Mouse (Mus musculus): ENCODE data around the gene Stap2. TPM values are rescaled to one million over a fixed set of nuclear protein-coding genes. Genes with fewer than 3 reads are reported as not detected.

Gene Stap2
- polyA plus RNA-seq, 1 experiment from 2014 or later, result 8.8 TPM

DNA sequence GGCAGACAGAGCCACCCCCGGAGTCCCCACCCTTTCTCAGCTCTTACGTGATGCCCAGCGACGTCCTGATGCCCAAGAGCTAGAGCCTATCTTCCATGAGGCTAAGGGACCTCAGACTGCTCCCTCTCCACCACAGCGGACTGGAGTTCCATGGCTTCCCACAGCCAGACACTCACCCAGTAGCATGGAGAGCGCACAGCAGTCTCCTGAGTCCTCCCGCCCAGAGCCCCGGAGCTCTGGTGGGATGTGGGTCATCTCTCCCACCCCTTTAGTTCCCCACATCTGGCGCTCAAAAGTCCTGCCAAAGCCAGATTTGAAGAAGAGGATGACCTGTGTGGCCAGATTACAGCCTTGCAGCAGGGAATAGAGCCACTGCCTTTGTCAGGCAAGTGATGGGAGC, 54.8 kb downstream of the Stap2 start:
- no peak overlapping the region for H3K4me3 ChIP-seq
- H3K9me3 ChIP-seq, result no peaks in the 10 kb centered on the region
- 79% methylated on average over 9 of the region's 9 CpGs for WGBS
- peaks cover 4% of the 10 kb centered on the region for H3K4me1 ChIP-seq
- H3K27ac ChIP-seq (replicated peaks), result no peak overlapping the region
- no peaks in the 10 kb centered on the region for H3K36me3 ChIP-seq (replicated peaks)
- peaks cover 24% of the 10 kb centered on the region for H3K27me3 ChIP-seq (replicated peaks; ENCODE audit: low read depth, poor library complexity, severe bottlenecking)
- no peak for DNase-seq (ENCODE audit: low spot score)

DNA sequence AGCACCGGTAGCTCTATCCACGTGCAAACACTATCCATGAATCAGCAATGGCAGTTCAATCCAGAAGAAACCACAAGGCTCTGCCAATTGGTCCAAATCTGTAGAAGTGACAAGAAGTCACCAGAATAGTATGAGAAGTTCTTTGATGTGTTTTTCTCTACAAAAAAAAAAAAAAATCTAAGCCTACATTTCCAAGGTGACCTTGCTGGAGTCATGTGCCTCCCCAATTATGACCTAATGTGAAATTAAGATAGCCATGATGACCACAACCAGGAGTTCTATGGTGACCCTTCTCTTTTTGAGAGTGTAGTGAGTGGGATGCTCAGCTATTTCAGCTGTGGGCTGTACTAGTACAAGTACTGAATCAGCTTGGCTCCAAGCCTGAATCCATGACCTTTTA, 56.0 kb downstream of the Stap2 start, which contains the start of gene Zfp119b:
TSS of gene Zfp119b (minus strand) at position 101 of the 400 bp plus-strand sequence.
- no peak within 1 kb of the TSS for H3K27ac ChIP-seq (replicated peaks)
- H3K4me3 ChIP-seq, result no peak within 1 kb of the TSS
- WGBS, result 91% methylated on average over 2 of the region's 2 CpGs
- H3K36me3 ChIP-seq (replicated peaks), result no peaks in the 10 kb centered on the region
- no peaks in the 10 kb centered on the region for H3K9me3 ChIP-seq
- H3K4me1 ChIP-seq, result peaks cover 8% of the 10 kb centered on the region
- H3K27me3 ChIP-seq (replicated peaks; ENCODE audit: low read depth, poor library complexity, severe bottlenecking), result peaks cover 12% of the 10 kb centered on the region
- no peak for DNase-seq (ENCODE audit: low spot score)

DNA sequence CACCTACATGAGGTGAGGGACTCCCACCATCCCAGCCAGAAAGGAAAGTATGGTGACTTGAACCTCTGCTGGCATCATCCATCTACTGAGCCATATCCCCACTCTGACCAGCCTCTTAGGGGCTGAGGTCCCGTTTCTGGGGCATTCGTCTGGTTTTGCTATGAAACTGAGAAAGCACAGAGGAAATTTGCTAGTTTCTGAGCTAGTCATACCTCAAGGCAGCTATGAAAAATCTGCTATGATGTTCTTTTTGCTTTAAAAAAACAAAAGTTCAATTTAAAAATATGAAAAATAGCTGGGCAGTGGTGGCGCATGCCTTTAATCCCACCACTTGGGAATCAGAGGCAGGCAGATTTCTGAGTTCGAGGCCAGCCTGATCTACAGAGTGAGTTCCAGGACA, 56.7 kb downstream of the Stap2 start:
- Histone ChIP-seq H3K27me3 (replicated peaks; ENCODE audit: low read depth, poor library complexity, severe bottlenecking) (peaks cover 5% of the 10 kb centered on the region; the same call in 1 of the 2 replicates), H3K9me3 (no peaks in the 10 kb centered on the region), H3K36me3 (replicated peaks) (no peaks in the 10 kb centered on the region), H3K4me3 (no peak overlapping the region), H3K4me1 (peaks cover 8% of the 10 kb centered on the region), H3K27ac (replicated peaks) (no peak overlapping the region)
- WGBS, result 90% methylated on average over 4 of the region's 4 CpGs
- no peak for DNase-seq (ENCODE audit: low spot score)

Other genes starting within 250 kb of the Stap2 start
- 9.4 and 10.2 TPM in 2 replicates for gene Zfp119a, start 126.7 kb downstream of the Stap2 start, polyA plus RNA-seq (2016; fragmentation: Nextera tagmentation; extraction: Ambion mirVana)
- 13.5 and 15.8 TPM in 2 replicates for gene Zfp959, start 113.5 kb downstream of the Stap2 start, polyA plus RNA-seq (2016; fragmentation: Nextera tagmentation; extraction: Ambion mirVana)
- gene Zfp119b, start 56.1 kb downstream of the Stap2 start, polyA plus RNA-seq (2016; fragmentation: Nextera tagmentation; extraction: Ambion mirVana), result 4.1 and 4.7 TPM in 2 replicates
- 0.98 and 1.4 TPM in 2 replicates for gene Ebi3, start 52.9 kb downstream of the Stap2 start, polyA plus RNA-seq (2016; fragmentation: Nextera tagmentation; extraction: Ambion mirVana)
- gene Yju2, start 46.5 kb downstream of the Stap2 start, polyA plus RNA-seq (2016; fragmentation: Nextera tagmentation; extraction: Ambion mirVana), result 28.7 and 32.0 TPM in 2 replicates
- 32.8 and 39.1 TPM in 2 replicates for gene Shd, start 35.1 kb downstream of the Stap2 start, polyA plus RNA-seq (2016; fragmentation: Nextera tagmentation; extraction: Ambion mirVana)
- gene Fsd1, start 19.1 kb downstream of the Stap2 start, polyA plus RNA-seq (2016; fragmentation: Nextera tagmentation; extraction: Ambion mirVana), result 63.3 and 69.4 TPM in 2 replicates
- 126 and 135 TPM in 2 replicates for gene Mpnd, start 127 bp upstream of the Stap2 start, polyA plus RNA-seq (2016; fragmentation: Nextera tagmentation; extraction: Ambion mirVana)
- 170 and 173 TPM in 2 replicates for gene Sh3gl1, start 31.1 kb upstream of the Stap2 start, polyA plus RNA-seq (2016; fragmentation: Nextera tagmentation; extraction: Ambion mirVana)
- 50.7 and 52.3 TPM in 2 replicates for gene Chaf1a, start 34.9 kb upstream of the Stap2 start, polyA plus RNA-seq (2016; fragmentation: Nextera tagmentation; extraction: Ambion mirVana)
- gene Ubxn6, start 69.4 kb upstream of the Stap2 start, polyA plus RNA-seq (2016; fragmentation: Nextera tagmentation; extraction: Ambion mirVana), result 35.0 and 36.8 TPM in 2 replicates
- gene Hdgfl2, start 74.0 kb upstream of the Stap2 start, polyA plus RNA-seq (2016; fragmentation: Nextera tagmentation; extraction: Ambion mirVana), result 195 and 197 TPM in 2 replicates
- 0.05 TPM in 2 replicates for gene Plin4, start 104.2 kb upstream of the Stap2 start, polyA plus RNA-seq (2016; fragmentation: Nextera tagmentation; extraction: Ambion mirVana)
- 0.47 and 0.48 TPM in 2 replicates for gene Plin5, start 112.0 kb upstream of the Stap2 start, polyA plus RNA-seq (2016; fragmentation: Nextera tagmentation; extraction: Ambion mirVana)
- gene Lrg1, start 116.4 kb upstream of the Stap2 start, polyA plus RNA-seq (2016; fragmentation: Nextera tagmentation; extraction: Ambion mirVana), result 0.10 TPM in 1 of 2 replicates, not detected in the other
- 1.0 and 1.1 TPM in 2 replicates for gene Sema6b, start 134.8 kb upstream of the Stap2 start, polyA plus RNA-seq (2016; fragmentation: Nextera tagmentation; extraction: Ambion mirVana)
- 10.3 and 11.7 TPM in 2 replicates for gene Tnfaip8l1, start 156.9 kb upstream of the Stap2 start, polyA plus RNA-seq (2016; fragmentation: Nextera tagmentation; extraction: Ambion mirVana)
- gene Mydgf, start 178.3 kb upstream of the Stap2 start, polyA plus RNA-seq (2016; fragmentation: Nextera tagmentation; extraction: Ambion mirVana), result 71.0 and 71.3 TPM in 2 replicates
- 48.3 and 50.2 TPM in 2 replicates for gene Dpp9, start 213.3 kb upstream of the Stap2 start, polyA plus RNA-seq (2016; fragmentation: Nextera tagmentation; extraction: Ambion mirVana)